Mouse (Mus musculus) heart, embryonic 14.5 days (tissue): ENCODE results near the gene Eloa. TPM values are rescaled to one million over a fixed set of nuclear protein-coding genes. Genes with fewer than 3 reads are reported as not detected.

Experiments
- polyA plus RNA-seq: library from polyadenylated mRNA; unstranded; fragments of >200 nt; fragmentation: Nextera tagmentation; extraction: Ambion mirVana; gene quantifications from 2 replicates; pipeline ENCODE4 v1.2.1, GENCODE M21; 2014

Gene Eloa
- polyA plus RNA-seq, 1 experiment from 2014 or later: 34.3 TPM

Other genes with a start within 250 kb of the Eloa start
- 144 and 147 TPM in 2 replicates for gene Srsf10, start 166.0 kb downstream of the Eloa start, polyA plus RNA-seq
- 133 and 137 TPM in 2 replicates for gene Pnrc2, start 147.9 kb downstream of the Eloa start, polyA plus RNA-seq
- gene Cnr2, start 126.4 kb downstream of the Eloa start, polyA plus RNA-seq: 0.36 and 0.38 TPM in 2 replicates
- gene Fuca1, start 101.0 kb downstream of the Eloa start, polyA plus RNA-seq: 50.1 and 63.0 TPM in 2 replicates
- 91.6 and 96.7 TPM in 2 replicates for gene Hmgcl, start 75.3 kb downstream of the Eloa start, polyA plus RNA-seq
- 16.8 and 19.0 TPM in 2 replicates for gene Gale, start 58.0 kb downstream of the Eloa start, polyA plus RNA-seq
- gene Lypla2, start 49.1 kb downstream of the Eloa start, polyA plus RNA-seq: 65.5 and 67.7 TPM in 2 replicates
- 39.4 and 40.2 TPM in 2 replicates for gene Pithd1, start 34.5 kb downstream of the Eloa start, polyA plus RNA-seq
- gene Rpl11, start 31.7 kb upstream of the Eloa start, polyA plus RNA-seq: 284 and 329 TPM in 2 replicates
- gene Id3, start 121.7 kb upstream of the Eloa start, polyA plus RNA-seq: 247 and 296 TPM in 2 replicates
- 2.5 and 3.1 TPM in 2 replicates for gene E2f2, start 150.6 kb upstream of the Eloa start, polyA plus RNA-seq
- 1.3 and 1.5 TPM in 2 replicates for gene Asap3, start 184.6 kb upstream of the Eloa start, polyA plus RNA-seq
- gene Tcea3, start 226.0 kb upstream of the Eloa start, polyA plus RNA-seq: 64.7 and 74.6 TPM in 2 replicates